Mouse (Mus musculus) cortical plate, adult 2 months (tissue): ENCODE measurements at regions not wholly inside any gene's neighbourhood (a gene's known extent, or its start where the extent isn't known, plus 50 kb on each side); places are given as distances from the start of the nearest gene placed in this dataset.

Experiments used
- CTCF ChIP-seq: fragments of 200-500 bp; IDR thresholded peaks from 2 replicates; pipeline ENCODE4 v1.5.1; 2011; ENCODE audit warnings: mild to moderate bottlenecking, control low read depth, low read length; ENCODE audit not compliant: insufficient read depth; ENCODE audit errors: extremely low read depth
- POLR2A ChIP-seq: fragments of 200-500 bp; IDR thresholded peaks from 2 replicates; pipeline ENCODE4 v1.6.1; 2011; ENCODE audit warnings: mild to moderate bottlenecking, low read length, control low read depth; ENCODE audit not compliant: insufficient read depth; ENCODE audit errors: extremely low read depth

DNA sequence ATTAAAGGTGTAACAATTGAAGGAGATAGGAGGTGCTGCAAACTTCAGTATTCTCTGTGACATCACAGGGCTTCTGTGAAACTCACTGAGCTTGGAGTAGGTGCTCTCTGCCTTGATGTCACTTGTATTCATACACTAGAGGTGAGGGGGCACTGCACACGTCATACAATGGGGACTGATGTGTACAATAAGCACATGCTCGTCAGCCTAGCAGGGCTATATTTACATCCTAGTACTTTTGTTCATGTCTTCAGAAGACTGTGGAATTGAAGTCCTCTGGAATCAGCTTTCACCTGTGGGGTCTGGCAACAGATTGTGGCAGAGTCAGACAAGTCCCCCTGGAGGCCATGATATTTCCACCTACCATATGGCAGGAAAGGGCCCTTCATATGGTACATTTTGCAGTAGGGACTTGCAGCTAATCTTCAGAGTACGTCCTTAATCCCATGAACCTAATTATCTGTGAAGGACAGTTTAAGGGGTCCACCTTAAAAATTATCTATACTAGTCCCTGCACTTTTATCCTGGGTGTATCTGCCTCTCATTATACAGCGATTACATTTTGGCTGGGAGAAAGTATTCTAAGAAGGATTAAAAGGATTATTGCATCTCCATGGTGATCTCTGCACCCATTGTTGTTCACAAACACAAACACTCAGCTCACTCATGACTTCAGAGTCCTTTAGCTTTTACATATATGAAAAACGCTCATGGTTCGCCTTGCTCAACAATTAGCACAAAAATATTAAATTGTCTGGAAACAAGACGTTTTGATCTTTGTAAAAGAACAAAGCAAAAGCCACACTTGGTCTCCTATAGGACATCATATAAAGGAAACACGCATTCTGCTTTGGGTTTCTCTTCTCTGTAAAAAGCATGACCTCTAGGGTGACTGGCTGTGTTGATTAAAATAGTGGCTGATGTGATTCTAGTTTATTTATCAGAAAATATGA lies 324.1 kb upstream of the Itga1 start:
- TF ChIP-seq CTCF (no peak), POLR2A (no peak)
